Mouse (Mus musculus): ENCODE measurements around the gene Cyp4f13. TPM values are rescaled to one million over a fixed set of nuclear protein-coding genes. Genes with fewer than 3 reads are reported as not detected.
A peak's percentile ranks its signal among the peaks of the same experiment; 100 is the strongest.

The Cyp4f13 gene
- polyA plus RNA-seq, 1 experiment from 2014 or later: 6.6 TPM

DNA sequence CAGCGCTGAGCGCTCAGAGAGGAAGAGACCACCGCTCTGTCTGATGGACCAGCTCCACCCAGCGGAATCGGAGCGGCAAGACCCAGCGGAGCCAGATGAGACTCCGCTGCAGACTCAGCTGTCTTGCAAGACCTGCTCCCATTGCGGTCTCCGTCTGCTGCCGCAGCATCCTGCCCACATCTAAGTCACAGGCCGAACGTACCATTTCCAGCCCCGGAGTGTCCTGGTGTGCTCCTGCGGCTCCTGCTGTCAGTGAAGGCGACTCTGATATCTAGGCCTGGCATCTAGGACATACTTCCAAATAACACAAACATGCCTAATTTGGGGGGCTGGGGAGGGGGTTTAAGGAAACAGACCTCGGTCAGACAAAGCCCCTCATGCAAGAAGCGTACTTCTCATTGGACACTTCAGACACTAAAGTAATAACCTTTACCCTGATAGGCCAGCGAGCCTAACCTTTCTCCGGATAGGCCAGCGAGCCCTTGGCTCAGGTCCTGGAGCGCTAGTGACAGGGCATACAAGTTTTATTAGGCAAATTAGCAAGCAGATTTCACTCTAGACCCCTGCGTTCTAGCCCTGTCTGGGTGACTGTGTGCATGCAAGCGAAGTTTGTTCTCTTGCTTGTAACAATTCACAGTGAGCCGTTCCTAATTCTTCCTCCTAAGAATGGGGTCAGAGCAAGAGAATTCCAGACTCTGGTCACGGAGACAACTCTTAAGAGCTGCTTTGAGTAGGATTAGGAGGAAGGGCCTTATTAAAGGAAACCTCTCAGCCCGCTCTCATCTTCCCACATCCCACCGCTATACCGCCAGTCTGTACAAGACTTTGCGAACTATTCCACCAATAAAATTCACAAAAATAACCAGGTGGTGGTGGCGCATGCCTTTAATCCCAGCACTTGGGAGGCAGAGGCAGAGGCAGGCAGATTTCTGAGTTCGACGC, 55.7 kb downstream of the Cyp4f13 start, which contains the start of gene Zfp870:
Gene Zfp870 (minus strand): TSS at position 404 of the 942 bp plus-strand sequence.
- H3K4me3 ChIP-seq (replicated peaks; ENCODE audit: low read depth, low read length): peak within 1 kb of the TSS; percentile 76
- peak within 1 kb of the TSS; percentile 74 for H3K9ac ChIP-seq (replicated peaks; ENCODE audit: low read length)
- H3K27me3 ChIP-seq (ENCODE audit: control insufficient read depth, insufficient read depth, low read length): no peaks in the 10 kb centered on the region
- H3K4me2 ChIP-seq (ENCODE audit: low read length): peak within 1 kb of the TSS; percentile 84
- peak within 1 kb of the TSS; percentile 83 for H3K27ac ChIP-seq (replicated peaks; ENCODE audit: low read depth, low read length)
- peak; percentile 95 for DNase-seq
- H3K36me3 ChIP-seq (ENCODE audit: control insufficient read depth, insufficient read depth, low read length): no peaks in the 10 kb centered on the region
- peak; percentile 98 for ATAC-seq (ENCODE audit: low FRiP score, low TSS enrichment)
- no peaks in the 10 kb centered on the region for H3K9me3 ChIP-seq (ENCODE audit: control insufficient read depth, low read length)
- peaks cover 11% of the 10 kb centered on the region for H3K4me1 ChIP-seq (ENCODE audit: control insufficient read depth, insufficient read depth, low read length)
- 9% methylated on average over 33 of the region's 33 CpGs for WGBS

GRCm38 (mm10) chr17:32890852-32891238, 56.4 kb downstream of the Cyp4f13 start:
- ATAC-seq (ENCODE audit: low FRiP score, low TSS enrichment): no peak; the same call in 1 of the 2 replicates
- H3K4me1 ChIP-seq (ENCODE audit: control insufficient read depth, insufficient read depth, low read length): peaks cover 11% of the 10 kb centered on the region
- 5% methylated on average over 11 of the region's 11 CpGs for WGBS
- no peaks in the 10 kb centered on the region for H3K9me3 ChIP-seq (ENCODE audit: control insufficient read depth, low read length)
- peak overlapping the region; percentile 83 for H3K27ac ChIP-seq (replicated peaks; ENCODE audit: low read depth, low read length)
- peak overlapping the region; percentile 74 for H3K9ac ChIP-seq (replicated peaks; ENCODE audit: low read length)
- no peaks in the 10 kb centered on the region for H3K27me3 ChIP-seq (ENCODE audit: control insufficient read depth, insufficient read depth, low read length)
- H3K36me3 ChIP-seq (ENCODE audit: control insufficient read depth, insufficient read depth, low read length): no peaks in the 10 kb centered on the region
- peak overlapping the region; percentile 76 for H3K4me3 ChIP-seq (replicated peaks; ENCODE audit: low read depth, low read length)
- H3K4me2 ChIP-seq (ENCODE audit: low read length): peak overlapping the region; percentile 84
- no peak for DNase-seq

DNA sequence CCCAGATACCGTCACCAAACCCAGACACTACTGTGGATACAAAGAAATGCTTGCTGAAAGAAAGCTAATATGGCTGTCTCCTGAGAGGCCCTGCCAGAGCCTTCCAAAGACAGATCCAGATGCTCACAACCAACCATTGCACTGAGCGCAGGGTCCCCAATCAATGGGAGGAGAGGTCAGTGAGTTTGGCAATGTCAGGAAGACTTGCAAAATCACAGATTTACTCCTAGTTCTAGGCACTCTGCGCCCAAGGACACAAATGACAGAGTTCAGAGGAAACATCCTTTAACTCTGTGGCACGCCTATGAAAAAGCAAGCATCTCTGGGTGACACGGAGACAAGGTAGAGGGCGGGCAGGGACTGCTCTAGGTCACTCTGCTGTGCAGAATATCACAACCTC, 57.6 kb downstream of the Cyp4f13 start:
- H3K4me2 ChIP-seq (ENCODE audit: low read length): peak overlapping the region; percentile 84; the same call in 1 of the 2 replicates
- H3K36me3 ChIP-seq (ENCODE audit: control insufficient read depth, insufficient read depth, low read length): no peaks in the 10 kb centered on the region; the same call in 1 of the 2 replicates

DNA sequence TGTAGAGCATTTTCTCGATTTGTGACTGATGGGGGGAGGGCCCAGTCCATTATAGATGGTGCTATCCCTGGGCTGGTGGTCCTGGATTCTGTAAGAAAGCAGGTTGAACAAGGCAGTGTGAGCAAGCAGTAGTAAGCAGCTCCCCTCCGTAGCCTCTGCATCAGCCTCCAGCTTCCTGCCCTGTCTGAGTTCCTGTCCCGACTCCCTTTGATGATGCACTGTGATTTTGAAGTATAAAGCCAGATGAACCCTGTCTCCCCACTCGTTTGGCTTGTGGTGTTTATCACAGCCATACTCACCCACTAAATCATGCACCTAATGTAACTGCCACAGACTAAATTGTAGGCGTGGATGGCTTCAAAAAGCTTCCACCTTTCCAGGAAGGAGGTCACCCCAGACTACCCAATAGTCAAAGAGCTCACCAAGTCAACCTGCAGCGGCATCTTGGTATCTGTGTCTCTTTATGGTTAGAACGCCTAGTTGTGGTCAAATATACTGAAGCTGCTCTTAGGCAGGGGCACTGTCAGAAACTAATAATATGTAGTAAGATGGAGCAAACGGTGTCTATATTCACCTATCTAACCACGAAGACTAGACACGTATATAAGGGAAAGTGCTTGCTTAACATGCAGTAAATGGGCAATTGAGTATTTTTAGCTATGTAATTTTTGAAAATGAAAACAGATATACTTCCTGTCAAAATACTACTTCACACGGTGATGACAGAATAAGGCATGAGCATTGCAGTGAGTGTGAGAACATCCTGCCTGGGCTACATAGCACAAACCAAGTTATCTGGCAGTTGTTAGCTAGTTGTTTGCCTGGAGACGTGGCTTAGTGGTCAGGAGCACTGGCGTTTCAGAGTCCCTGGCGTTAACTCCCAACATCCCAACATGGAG, 66.6 kb downstream of the Cyp4f13 start:
- no peaks in the 10 kb centered on the region for H3K4me1 ChIP-seq (ENCODE audit: control insufficient read depth, insufficient read depth, low read length)
- peaks cover 47% of the 10 kb centered on the region for H3K36me3 ChIP-seq (ENCODE audit: control insufficient read depth, insufficient read depth, low read length)
- H3K4me3 ChIP-seq (replicated peaks; ENCODE audit: low read depth, low read length): no peak overlapping the region
- DNase-seq (no peak), ATAC-seq (ENCODE audit: low FRiP score, low TSS enrichment) (no peak)
- WGBS: 93% methylated on average over 14 of the region's 14 CpGs
- no peaks in the 10 kb centered on the region for H3K9me3 ChIP-seq (ENCODE audit: control insufficient read depth, low read length)
- H3K27me3 ChIP-seq (ENCODE audit: control insufficient read depth, insufficient read depth, low read length): no peaks in the 10 kb centered on the region
- H3K4me2 ChIP-seq (ENCODE audit: low read length): no peak overlapping the region
- no peak overlapping the region for H3K9ac ChIP-seq (replicated peaks; ENCODE audit: low read length)
- no peak overlapping the region for H3K27ac ChIP-seq (replicated peaks; ENCODE audit: low read depth, low read length)

More for the DNA sequence above, 57.6 kb downstream of the Cyp4f13 start:
- H3K9me3 ChIP-seq (ENCODE audit: control insufficient read depth, low read length): no peaks in the 10 kb centered on the region
- ATAC-seq (ENCODE audit: low FRiP score, low TSS enrichment) (no peak), DNase-seq (no peak)
- no peak overlapping the region for H3K4me3 ChIP-seq (replicated peaks; ENCODE audit: low read depth, low read length)
- H3K27ac ChIP-seq (replicated peaks; ENCODE audit: low read depth, low read length): no peak overlapping the region
- peaks cover 11% of the 10 kb centered on the region for H3K4me1 ChIP-seq (ENCODE audit: control insufficient read depth, insufficient read depth, low read length)
- H3K9ac ChIP-seq (replicated peaks; ENCODE audit: low read length): peak overlapping the region; percentile 74; the same call in 1 of the 2 replicates
- H3K27me3 ChIP-seq (ENCODE audit: control insufficient read depth, insufficient read depth, low read length): no peaks in the 10 kb centered on the region
- WGBS: 95% methylated on average over 6 of the region's 6 CpGs

DNA sequence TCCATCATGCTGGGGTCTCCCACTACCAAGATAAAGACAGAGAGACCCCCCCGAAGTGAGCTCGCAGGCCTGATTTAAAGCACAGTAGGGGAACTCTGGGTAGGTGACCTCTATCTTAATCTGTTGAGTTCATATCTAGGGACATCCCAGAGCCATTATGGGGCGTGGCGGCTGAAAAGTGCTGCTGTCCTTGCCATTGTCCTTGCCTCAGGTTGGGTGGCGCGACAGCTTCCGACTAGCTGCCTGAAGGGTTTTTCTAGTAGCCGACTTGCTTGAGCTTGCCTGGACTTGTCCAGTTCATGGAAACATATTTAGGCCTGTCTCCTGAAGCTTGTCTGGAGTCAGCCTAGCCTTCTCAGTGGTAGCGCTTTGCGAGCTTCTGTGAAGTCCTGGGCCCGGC, 68.4 kb downstream of the Cyp4f13 start:
- Histone ChIP-seq H3K4me1 (ENCODE audit: control insufficient read depth, insufficient read depth, low read length) (no peaks in the 10 kb centered on the region), H3K4me2 (ENCODE audit: low read length) (no peak overlapping the region), H3K9me3 (ENCODE audit: control insufficient read depth, low read length) (no peaks in the 10 kb centered on the region), H3K36me3 (ENCODE audit: control insufficient read depth, insufficient read depth, low read length) (peaks cover 40% of the 10 kb centered on the region), H3K27me3 (ENCODE audit: control insufficient read depth, insufficient read depth, low read length) (no peaks in the 10 kb centered on the region), H3K27ac (replicated peaks; ENCODE audit: low read depth, low read length) (no peak overlapping the region), H3K9ac (replicated peaks; ENCODE audit: low read length) (no peak overlapping the region), H3K4me3 (replicated peaks; ENCODE audit: low read depth, low read length) (no peak overlapping the region)
- no peak for ATAC-seq (ENCODE audit: low FRiP score, low TSS enrichment)
- 94% methylated on average over 11 of the region's 11 CpGs for WGBS
- no peak for DNase-seq

DNA sequence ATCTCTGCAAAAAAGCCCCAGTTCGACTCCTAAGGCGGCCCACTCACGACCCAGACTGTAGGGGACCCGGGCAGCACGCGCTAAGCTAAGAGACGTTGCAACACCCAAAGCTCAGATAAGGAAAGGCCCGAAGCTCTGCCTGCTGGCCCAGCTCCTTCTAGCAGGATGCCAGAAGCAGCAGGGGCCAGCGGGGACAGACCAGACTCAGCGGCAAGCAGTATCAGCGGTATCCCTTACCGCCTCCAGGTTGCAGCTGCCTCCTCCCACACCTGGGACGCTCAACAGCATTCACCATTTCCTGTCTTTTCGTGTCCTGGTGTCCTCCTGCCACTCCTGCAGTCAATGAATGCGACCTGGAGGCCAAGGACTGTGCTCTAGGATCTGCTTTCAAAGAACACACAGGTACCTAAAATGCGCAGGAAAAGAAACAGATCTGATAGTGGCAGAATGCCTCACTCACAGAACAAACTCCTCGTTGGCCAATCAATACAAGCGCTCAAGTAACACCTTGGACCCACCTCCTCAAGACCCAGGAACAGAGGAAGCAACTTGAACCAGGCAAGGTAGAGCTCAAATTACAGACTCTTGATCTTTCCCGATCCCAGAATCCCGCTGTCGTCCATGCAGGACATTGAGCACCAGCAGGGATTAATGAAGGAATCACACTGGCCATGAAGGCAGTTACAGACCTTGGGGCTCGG, 69.6 kb downstream of the Cyp4f13 start:
- Histone ChIP-seq H3K9me3 (ENCODE audit: control insufficient read depth, low read length) (no peaks in the 10 kb centered on the region), H3K27ac (replicated peaks; ENCODE audit: low read depth, low read length) (no peak overlapping the region), H3K9ac (replicated peaks; ENCODE audit: low read length) (no peak overlapping the region), H3K4me1 (ENCODE audit: control insufficient read depth, insufficient read depth, low read length) (no peaks in the 10 kb centered on the region), H3K4me2 (ENCODE audit: low read length) (no peak overlapping the region), H3K4me3 (replicated peaks; ENCODE audit: low read depth, low read length) (no peak overlapping the region), H3K27me3 (ENCODE audit: control insufficient read depth, insufficient read depth, low read length) (no peaks in the 10 kb centered on the region), H3K36me3 (ENCODE audit: control insufficient read depth, insufficient read depth, low read length) (peaks cover 28% of the 10 kb centered on the region)
- 17% methylated on average over 22 of the region's 22 CpGs for WGBS
- ATAC-seq (ENCODE audit: low FRiP score, low TSS enrichment) (no peak), DNase-seq (no peak)
